Comparison of ENCODE assay signal across 28 mouse cellular contexts in the genomic region with DNA sequence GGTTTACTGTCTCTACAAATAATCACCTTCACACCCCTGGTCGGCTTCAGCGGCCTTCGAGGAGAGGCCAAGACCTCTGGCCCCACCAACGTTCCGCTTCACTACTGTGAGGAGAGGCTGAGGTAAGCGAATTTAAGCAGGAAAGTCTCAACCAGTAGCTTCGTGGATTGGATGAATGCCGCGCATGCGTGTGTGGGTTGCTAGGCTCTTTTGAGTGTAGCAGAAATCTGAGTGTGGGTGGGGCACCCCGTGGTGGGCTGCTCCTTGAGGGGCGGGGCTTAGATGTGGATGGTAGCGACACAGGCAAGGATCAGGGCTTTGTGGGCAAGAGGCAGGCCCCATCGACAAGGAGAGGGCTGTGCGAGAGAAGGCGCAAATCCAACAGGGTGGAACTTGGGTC. TPM values are rescaled to one million over a fixed set of nuclear protein-coding genes. Genes with fewer than 3 reads are reported as not detected.
"Had no signal": no experiment of that assay in that cellular context is flagged by ENCODE, and none has a peak within 500 bp of the region (broad histone marks: within the 10 kb centered on the region; RNA-seq: fewer than 3 reads in every experiment).

A gene (minus strand): TSS at position 96 of the 400 bp plus-strand sequence.

- H3K4me1 ChIP-seq: midbrain, embryonic 10.5 days; midbrain, embryonic 12.5 days; neural tube, embryonic 13.5 days; neural tube, embryonic 15.5 days; stomach, embryonic 15.5 days had no signal

- H3K36me3 ChIP-seq: midbrain, embryonic 10.5 days; midbrain, embryonic 12.5 days; neural tube, embryonic 13.5 days; neural tube, embryonic 15.5 days; stomach, embryonic 15.5 days had no signal

- H3K27me3 ChIP-seq: midbrain, embryonic 12.5 days; neural tube, embryonic 13.5 days; neural tube, embryonic 15.5 days; stomach, embryonic 15.5 days had no signal

- H3K4me2 ChIP-seq: lung, embryonic 14.5 days; midbrain, embryonic 12.5 days; neural tube, embryonic 13.5 days; neural tube, embryonic 15.5 days; stomach, embryonic 15.5 days had no signal

- H3K9me3 ChIP-seq: neural tube, embryonic 15.5 days; stomach, embryonic 15.5 days had no signal

- H3K9ac ChIP-seq: liver, embryonic 14.5 days; lung, embryonic 14.5 days; midbrain, embryonic 12.5 days; neural tube, embryonic 13.5 days; neural tube, embryonic 15.5 days; stomach, embryonic 15.5 days had no signal

- H3K4me3 ChIP-seq: midbrain, embryonic 10.5 days; midbrain, embryonic 12.5 days; myocyte; neural tube, embryonic 13.5 days; neural tube, embryonic 15.5 days; stomach, embryonic 15.5 days had no signal

- ATAC-seq: midbrain, embryonic 16.5 days had no signal

- DNase-seq: lung, adult 18-20 months; lung, embryonic 14.5 days; lung, postnatal 10 days; lung, postnatal 4 days; midbrain, embryonic 14.5 days; retina, postnatal 1 day; right cerebral cortex, adult 18-20 months; right cerebral cortex, postnatal 25 days; right cerebral cortex, postnatal 4 days; spleen, adult 18-20 months; thymus, adult 2 months; thymus, postnatal 25 days; thymus, postnatal 4 days had no signal

- H3K27ac ChIP-seq: liver, embryonic 14.5 days; midbrain, embryonic 10.5 days; midbrain, embryonic 12.5 days; neural tube, embryonic 13.5 days; neural tube, embryonic 15.5 days; stomach, embryonic 15.5 days had no signal

RNA-seq across cellular contexts. Expression of the gene that starts here (rescaled TPM):
- total RNA-seq: megakaryocyte, adult 5-6 weeks; megakaryocyte-erythroid progenitor cell, adult 5-6 weeks had no signal
- polyA plus RNA-seq: liver, embryonic 14.5 days; liver, embryonic 16.5 days; lung, embryonic 14.5 days; lung, embryonic 16.5 days; midbrain, embryonic 12.5 days; midbrain, embryonic 14.5 days; midbrain, embryonic 16.5 days; myocyte; neural tube, embryonic 11.5 days; neural tube, embryonic 13.5 days; neural tube, embryonic 15.5 days; small intestine, adult 2 months; stomach, embryonic 15.5 days; thymus, adult 2 months; urinary bladder, adult 2 months had no signal
